Mouse (Mus musculus): Measurements from ENCODE around the gene Phactr1. TPM values are rescaled to one million over a fixed set of nuclear protein-coding genes. Genes with fewer than 3 reads are reported as not detected.
"Not testable (repeated sequence)": the region's sequence is repeated elsewhere in the genome, so short reads cannot be mapped to it uniquely, and the experiment has no call there.

The Phactr1 gene
- polyA plus RNA-seq, 1 experiment from 2014 or later, result 0.08 TPM

DNA sequence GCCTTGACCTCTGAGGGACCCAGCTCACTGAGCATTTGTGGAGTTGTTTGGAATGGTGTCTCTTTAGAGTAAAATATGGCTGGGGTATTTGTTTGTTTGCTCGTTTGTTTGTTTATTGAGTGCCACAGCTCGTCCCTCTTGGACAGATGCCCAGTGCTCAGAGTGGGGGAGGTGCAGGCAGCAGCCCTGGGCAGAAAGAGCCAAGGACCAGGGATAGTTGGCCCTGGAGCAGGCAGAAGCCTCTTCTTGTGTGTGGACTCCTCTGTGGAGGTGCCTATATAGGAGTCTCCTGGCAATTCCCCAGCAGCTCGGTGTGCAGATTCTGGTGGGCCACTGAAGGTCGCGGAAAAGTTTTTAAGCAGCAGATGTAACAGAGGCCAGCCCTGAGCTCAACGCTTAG lies 236.8 kb downstream of the Phactr1 start:
- CTCF ChIA-PET, result no interaction called here
- in situ Hi-C loops (cut with MboI; ENCODE audit: low pct_unique_long_range_greater_than_20kb), result no loop called here
- POLR2A ChIA-PET, result interaction anchor here (0.5 kb wide), 1 partner anchor 22 kb away, joined by 3 read pairs; no protein-coding TSS in a partner anchor
- peaks cover 18% of the 10 kb centered on the region for H3K27me3 ChIP-seq
- ATAC-seq, result no peak
- no peak for TF ChIP-seq CTCF (IDR thresholded peaks at IDR 0.05)
- DNase-seq (ENCODE audit: low read depth, low spot score), result no peak

DNA sequence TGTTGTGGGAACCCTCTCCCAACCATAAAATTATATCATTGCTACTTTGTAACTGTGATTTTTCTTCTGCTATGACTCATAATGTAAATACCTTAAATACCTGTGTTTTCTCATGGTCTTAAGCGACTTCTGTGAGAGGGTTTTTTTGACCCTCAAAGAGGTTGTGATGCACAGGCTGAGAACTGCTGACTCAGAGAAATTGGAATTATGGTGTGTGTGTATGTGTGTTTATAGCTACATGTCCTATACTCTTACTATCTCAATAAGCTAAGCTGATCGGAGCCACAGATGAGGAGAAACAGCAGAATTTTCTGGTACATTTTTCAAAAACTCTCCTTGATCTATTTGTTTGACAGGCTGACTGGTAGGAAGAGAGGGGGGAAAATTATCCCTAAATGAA lies 239.6 kb downstream of the Phactr1 start:
- no peak for ATAC-seq
- POLR2A ChIA-PET, result no interaction called here
- CTCF ChIA-PET, result no interaction called here
- in situ Hi-C loops (cut with MboI; ENCODE audit: low pct_unique_long_range_greater_than_20kb), result no loop called here
- H3K27me3 ChIP-seq, result peaks cover 18% of the 10 kb centered on the region
- no peak for TF ChIP-seq CTCF (IDR thresholded peaks at IDR 0.05)
- no peak for DNase-seq (ENCODE audit: low read depth, low spot score)

DNA sequence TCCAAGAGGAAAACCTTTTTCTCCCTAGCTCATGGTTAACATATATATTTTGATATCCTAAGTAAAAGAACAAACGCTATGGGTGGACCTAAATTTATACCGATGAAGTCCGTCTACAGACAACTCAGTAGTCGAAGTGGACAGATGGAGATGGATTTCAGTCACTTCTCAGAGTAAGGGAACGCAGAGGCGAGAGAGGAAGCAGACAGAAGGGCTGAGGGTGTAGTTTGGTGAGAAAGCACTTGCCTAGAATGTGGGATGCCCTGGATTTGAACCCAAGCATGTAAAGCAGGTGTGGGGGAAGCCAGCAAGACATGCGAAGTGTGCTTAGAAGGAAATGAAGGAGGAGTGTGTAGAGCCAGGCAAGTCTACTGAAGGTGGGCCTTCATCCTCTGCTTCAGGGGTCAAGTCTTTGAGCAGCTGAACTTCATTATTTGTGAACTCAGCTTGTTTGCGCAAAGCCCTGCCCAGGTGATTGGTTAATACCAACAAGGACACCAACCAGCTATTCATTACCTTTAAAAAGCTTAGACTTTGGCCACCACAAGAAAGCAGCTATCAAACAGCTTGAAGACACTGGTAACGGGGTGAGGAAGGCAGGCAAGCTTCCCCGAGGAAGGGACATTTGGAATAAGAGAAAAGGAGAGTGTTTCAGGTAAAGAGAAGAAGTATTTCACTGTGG lies 241.5 kb downstream of the Phactr1 start:
- ChIA-PET POLR2A (interaction anchor here (0.6 kb wide), 1 partner anchor 824 kb away, joined by 3 read pairs; no protein-coding TSS in a partner anchor), CTCF (no interaction called here)
- DNase-seq (ENCODE audit: low read depth, low spot score) (no peak), ATAC-seq (no peak)
- in situ Hi-C loops (cut with MboI; ENCODE audit: low pct_unique_long_range_greater_than_20kb), result no loop called here
- no peak for TF ChIP-seq CTCF (IDR thresholded peaks at IDR 0.05)
- H3K27me3 ChIP-seq, result peaks cover 14% of the 10 kb centered on the region

DNA sequence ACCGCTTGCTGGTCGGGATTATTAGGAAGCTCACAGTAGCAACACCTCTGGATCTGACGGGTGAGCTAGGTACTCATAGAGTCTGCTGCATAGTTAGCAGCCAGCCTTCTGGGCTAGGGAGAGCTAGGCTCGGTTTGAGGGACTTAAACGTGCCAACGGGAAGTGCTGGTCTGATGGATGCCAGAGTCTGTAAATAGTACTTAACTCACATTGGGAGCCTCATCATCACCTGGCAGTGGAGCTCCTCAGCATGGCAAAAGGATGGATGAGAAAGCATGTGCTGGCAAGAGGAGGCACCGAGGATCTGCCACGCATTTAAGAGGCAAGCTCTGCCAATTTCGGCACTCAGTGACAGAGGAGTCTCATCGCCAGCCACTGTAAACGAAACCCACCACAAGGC lies 247.4 kb downstream of the Phactr1 start:
- in situ Hi-C loops (cut with MboI; ENCODE audit: low pct_unique_long_range_greater_than_20kb), result no loop called here
- no peaks in the 10 kb centered on the region for H3K27me3 ChIP-seq
- CTCF ChIA-PET, result no interaction called here
- no peak for ATAC-seq
- POLR2A ChIA-PET, result no interaction called here
- no peak for DNase-seq (ENCODE audit: low read depth, low spot score)
- TF ChIP-seq CTCF (IDR thresholded peaks at IDR 0.05), result no peak

DNA sequence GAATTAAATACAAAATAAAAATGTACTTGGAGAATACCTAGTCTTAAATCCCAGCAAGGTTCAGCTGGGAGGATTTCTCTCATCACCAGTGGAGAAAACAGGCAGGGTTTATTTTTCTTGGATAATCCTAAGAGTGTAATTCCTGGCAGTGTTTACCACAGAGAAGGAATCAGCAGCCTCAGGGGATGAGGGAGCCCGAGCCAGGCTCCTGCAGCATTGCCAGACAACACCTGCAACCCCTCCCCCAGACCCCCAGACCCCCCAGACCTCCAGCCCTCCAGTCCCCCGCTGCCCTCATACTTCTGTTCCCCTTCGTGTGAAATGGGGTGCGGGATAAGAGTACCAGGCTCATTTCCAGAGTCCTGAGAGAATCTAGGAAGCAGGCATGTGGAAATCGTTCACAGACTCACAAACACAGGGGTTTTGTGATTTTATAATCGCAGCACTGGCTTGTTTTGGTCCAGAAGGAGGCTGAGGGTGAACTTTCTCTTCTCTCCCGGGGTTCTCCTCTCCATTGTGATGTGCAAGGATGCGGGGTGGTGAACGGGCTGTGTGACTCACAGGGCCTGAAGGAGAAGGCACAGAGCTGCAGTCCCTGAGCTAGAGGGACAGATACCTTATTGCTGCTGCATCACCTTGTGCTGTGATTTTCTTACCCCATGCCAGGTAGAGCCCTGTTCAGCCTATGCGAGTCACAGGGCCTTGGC lies 249.3 kb downstream of the Phactr1 start:
- POLR2A ChIA-PET, result interaction anchor here (0.6 kb wide), 1 partner anchor 39 kb away, joined by 3 read pairs; no protein-coding TSS in a partner anchor
- no peak for TF ChIP-seq CTCF (IDR thresholded peaks at IDR 0.05)
- in situ Hi-C loops (cut with MboI; ENCODE audit: low pct_unique_long_range_greater_than_20kb), result no loop called here
- ATAC-seq (no peak), DNase-seq (ENCODE audit: low read depth, low spot score) (peak; percentile 10)
- CTCF ChIA-PET, result no interaction called here
- no peaks in the 10 kb centered on the region for H3K27me3 ChIP-seq

DNA sequence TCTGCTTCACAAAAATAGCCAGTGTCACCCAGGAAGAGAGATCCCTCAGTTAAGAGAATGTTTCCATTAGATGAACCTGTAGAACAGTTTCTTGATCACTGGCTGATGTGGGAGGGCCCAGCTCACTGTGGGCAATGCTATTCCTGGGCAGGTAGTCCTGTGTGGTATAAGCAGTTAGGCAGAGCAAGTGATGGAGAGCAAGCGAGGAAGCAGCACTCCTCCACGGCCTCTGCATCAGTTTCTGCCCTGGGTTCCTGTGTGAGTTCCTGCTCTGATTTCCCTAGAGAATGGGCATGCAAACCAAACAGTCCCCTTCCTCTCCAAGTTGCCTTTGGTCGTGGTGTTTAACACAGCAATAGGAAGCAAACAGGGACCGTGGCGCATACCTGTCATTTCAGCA lies 251.6 kb downstream of the Phactr1 start:
- no peak for TF ChIP-seq CTCF (IDR thresholded peaks at IDR 0.05)
- H3K27me3 ChIP-seq, result peaks cover 4% of the 10 kb centered on the region
- ChIA-PET POLR2A (no interaction called here), CTCF (no interaction called here)
- DNase-seq (ENCODE audit: low read depth, low spot score), result no peak
- ATAC-seq, result no peak
- in situ Hi-C loops (cut with MboI; ENCODE audit: low pct_unique_long_range_greater_than_20kb), result no loop called here

DNA sequence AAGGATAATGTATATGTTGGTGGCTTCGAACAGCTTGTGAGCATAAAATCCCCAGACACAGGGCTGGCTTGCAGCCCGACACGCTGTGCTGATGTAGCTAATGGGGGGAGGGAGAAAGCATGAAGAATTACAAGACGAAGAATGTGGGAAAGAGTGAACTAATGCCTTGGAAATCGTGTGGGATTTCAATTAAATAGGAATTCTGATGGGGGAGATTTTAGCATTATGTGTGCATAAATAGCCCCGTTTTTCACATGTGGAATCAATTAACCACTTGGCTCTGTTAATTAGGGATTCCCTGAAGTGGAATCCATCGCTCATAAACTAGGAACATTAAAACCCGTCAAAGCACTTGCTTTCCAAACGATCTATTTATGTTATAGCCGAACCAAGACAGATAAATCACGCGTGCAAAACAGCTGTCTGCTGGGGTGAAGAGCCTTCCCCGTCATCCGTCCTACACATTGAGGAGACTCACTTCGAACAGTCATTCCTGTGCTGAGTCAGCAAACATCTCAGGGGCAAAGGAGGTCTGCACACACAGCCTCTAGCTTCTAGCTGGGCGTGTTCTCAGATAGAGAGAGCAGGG lies 254.2 kb downstream of the Phactr1 start:
- ATAC-seq, result no peak
- no peak for DNase-seq (ENCODE audit: low read depth, low spot score)
- POLR2A ChIA-PET, result interaction anchor here (0.6 kb wide), 1 partner anchor 18 kb away, joined by 3 read pairs; no protein-coding TSS in a partner anchor
- no peak for TF ChIP-seq CTCF (IDR thresholded peaks at IDR 0.05)
- CTCF ChIA-PET, result interaction anchor here (0.7 kb wide), 1 partner anchor 9 kb away, joined by 3 read pairs; no protein-coding TSS in a partner anchor
- in situ Hi-C loops (cut with MboI; ENCODE audit: low pct_unique_long_range_greater_than_20kb), result no loop called here
- H3K27me3 ChIP-seq, result peaks cover 18% of the 10 kb centered on the region

DNA sequence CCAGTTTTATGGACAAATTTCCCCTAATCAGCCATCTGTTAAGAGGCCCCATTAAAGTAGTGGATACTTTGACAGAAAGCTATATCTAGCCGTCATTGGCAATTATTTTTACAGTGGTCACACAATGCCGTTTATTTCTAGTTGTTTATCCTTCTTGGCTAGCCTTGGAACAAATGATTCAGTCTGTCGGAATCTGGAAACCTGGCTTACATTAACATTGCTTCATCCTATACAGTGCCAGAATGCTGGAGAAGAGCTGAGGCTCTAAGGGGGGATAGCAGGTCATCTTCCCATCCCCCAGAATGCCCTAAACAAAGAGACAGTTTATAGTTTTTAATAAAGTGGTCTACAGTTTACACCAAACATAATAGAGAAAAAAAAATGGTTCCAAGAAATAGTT lies 257.4 kb downstream of the Phactr1 start:
- ChIA-PET POLR2A (no interaction called here), CTCF (interaction anchor here (0.8 to 1.1 kb wide), 2 partner anchors 13 to 15 kb away, joined by 3 read pairs; no protein-coding TSS in a partner anchor)
- in situ Hi-C loops (cut with MboI; ENCODE audit: low pct_unique_long_range_greater_than_20kb), result no loop called here
- H3K27me3 ChIP-seq, result peaks cover 38% of the 10 kb centered on the region
- no peak for DNase-seq (ENCODE audit: low read depth, low spot score)
- TF ChIP-seq CTCF (IDR thresholded peaks at IDR 0.05), result no peak
- ATAC-seq, result no peak

DNA sequence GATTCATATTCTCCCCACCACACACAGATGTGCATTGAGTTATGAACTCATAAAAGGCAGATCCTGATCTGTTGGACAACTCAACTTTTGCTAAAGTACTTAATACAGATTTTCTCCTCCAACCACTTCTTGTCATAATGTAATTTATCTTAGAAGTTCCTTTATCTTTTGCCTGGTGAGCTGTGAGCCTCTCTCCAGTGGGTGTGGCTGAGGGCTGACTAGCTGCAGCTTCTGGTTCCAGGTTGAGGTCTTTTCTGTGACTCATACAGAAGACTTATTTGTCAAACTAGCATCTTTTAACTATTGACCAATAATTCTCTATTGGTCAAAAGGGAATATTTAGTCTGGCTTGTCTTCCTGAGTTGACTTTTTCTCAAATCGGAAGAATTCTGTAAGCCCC lies 257.9 kb downstream of the Phactr1 start:
- POLR2A ChIA-PET, result no interaction called here

DNA sequence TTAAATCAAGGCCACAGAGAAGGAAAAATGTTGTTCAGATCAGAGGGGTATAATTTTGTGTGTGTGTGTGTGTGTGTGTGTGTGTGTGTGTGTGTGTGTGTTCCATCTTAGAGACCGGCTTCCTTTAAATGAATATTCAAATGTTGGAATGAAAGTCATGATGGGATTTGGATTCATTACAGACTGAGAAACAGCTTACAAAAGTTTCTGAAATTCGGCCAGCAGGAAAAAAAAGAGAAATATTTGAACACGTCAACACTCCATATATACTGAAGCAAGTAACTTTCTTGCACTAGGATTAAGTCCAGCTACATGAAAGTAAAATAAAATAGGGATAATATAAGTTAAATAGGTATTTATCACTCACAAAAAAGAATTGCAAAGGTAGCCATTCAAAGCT lies 259.8 kb downstream of the Phactr1 start:
- no peak for TF ChIP-seq CTCF (IDR thresholded peaks at IDR 0.05)
- POLR2A ChIA-PET, result interaction anchor here (0.6 to 0.7 kb wide), 2 partner anchors 133 to 439 kb away, joined by 3 to 4 read pairs; no protein-coding TSS in a partner anchor
- H3K27me3 ChIP-seq, result peaks cover 47% of the 10 kb centered on the region
- in situ Hi-C loops (cut with MboI; ENCODE audit: low pct_unique_long_range_greater_than_20kb), result no loop called here
- DNase-seq (ENCODE audit: low read depth, low spot score) (no peak), ATAC-seq (no peak)
- CTCF ChIA-PET, result no interaction called here

More for the DNA sequence above, 257.9 kb downstream of the Phactr1 start:
- peaks cover 41% of the 10 kb centered on the region for H3K27me3 ChIP-seq
- no peak for TF ChIP-seq CTCF (IDR thresholded peaks at IDR 0.05)
- CTCF ChIA-PET, result interaction anchor here (1.1 kb wide), 1 partner anchor 13 kb away, joined by 3 read pairs; no protein-coding TSS in a partner anchor
- ATAC-seq (no peak), DNase-seq (ENCODE audit: low read depth, low spot score) (no peak)
- in situ Hi-C loops (cut with MboI; ENCODE audit: low pct_unique_long_range_greater_than_20kb), result no loop called here

DNA sequence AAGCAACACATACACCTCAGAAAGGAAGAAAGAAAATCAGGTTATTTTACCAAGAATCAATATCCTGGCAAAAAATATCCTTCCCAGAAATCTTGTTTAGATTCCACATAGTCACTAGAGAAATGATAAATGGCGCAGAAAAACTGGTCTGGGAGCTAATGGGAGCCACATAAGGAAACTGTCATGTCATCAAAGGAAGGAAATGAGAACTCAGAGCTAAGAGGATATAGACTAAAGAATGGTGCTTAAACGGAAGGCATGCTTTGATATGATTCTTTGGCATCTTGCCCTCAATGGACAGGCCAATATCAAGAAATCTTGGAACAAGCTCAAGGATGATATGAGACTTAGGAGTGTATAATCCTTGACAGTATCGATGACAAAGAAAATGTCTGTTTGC lies 263.7 kb downstream of the Phactr1 start:
- H3K27me3 ChIP-seq, result peaks cover 43% of the 10 kb centered on the region
- DNase-seq (ENCODE audit: low read depth, low spot score) (no peak), ATAC-seq (no peak)
- TF ChIP-seq CTCF (IDR thresholded peaks at IDR 0.05), result no peak
- ChIA-PET CTCF (interaction anchor here (1.3 to 1.5 kb wide), 2 partner anchors 10 to 15 kb away, joined by 3 to 4 read pairs; no protein-coding TSS in a partner anchor), POLR2A (no interaction called here)
- in situ Hi-C loops (cut with MboI; ENCODE audit: low pct_unique_long_range_greater_than_20kb), result no loop called here

DNA sequence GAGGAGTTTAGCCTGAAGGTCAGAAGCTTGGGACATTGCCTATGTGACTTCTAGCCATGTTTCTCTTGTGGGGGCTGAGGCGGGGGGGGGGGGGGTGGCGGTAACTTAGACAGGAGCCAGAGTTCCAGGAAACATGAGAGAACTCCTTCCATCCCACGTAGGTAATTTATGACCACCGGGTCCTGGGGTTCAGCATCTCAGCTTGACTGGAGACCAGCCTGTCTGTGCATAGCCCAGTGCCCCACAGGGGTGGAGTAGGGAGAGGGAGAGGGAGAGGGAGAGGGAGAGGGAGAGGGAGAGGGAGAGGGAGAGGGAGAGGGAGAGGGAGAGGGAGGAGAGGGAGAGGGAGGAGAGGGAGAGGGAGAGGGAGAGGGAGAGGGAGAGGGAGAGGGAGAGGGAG lies 264.8 kb downstream of the Phactr1 start:
- in situ Hi-C loops (cut with MboI; ENCODE audit: low pct_unique_long_range_greater_than_20kb); CTCF ChIA-PET; DNase-seq (ENCODE audit: low read depth, low spot score); ATAC-seq: not testable (repeated sequence)
- H3K27me3 ChIP-seq, result peaks cover 34% of the 10 kb centered on the region
- POLR2A ChIA-PET, result interaction anchor here (1.1 kb wide), 1 partner anchor 38 kb away, joined by 3 read pairs; no protein-coding TSS in a partner anchor

Data from Patski (cell line).